Mouse (Mus musculus) bone marrow, adult 2 months (tissue): ENCODE results near the gene Larp1b.

Experiments used
- CTCF ChIP-seq: fragments of 200-500 bp; IDR thresholded peaks from 2 replicates; pipeline ENCODE4 v1.5.1; 2011; ENCODE audit warnings: low read length, control low read depth; ENCODE audit not compliant: control insufficient read depth, insufficient read depth
- POLR2A ChIP-seq: fragments of 200-500 bp; IDR thresholded peaks from 2 replicates; pipeline ENCODE4 v1.6.1; 2011; ENCODE audit warnings: low read depth, mild to moderate bottlenecking, control low read depth, low read length, borderline replicate concordance; ENCODE audit not compliant: control insufficient read depth

GRCm38 (mm10) chr3:40980758-40981157 lies 31.1 kb downstream of the Larp1b start:
- TF ChIP-seq CTCF (no peak), POLR2A (no peak)
